Mouse (Mus musculus): Measurements from ENCODE around the gene Cdkn1a. TPM values are rescaled to one million over a fixed set of nuclear protein-coding genes. Genes with fewer than 3 reads are reported as not detected.
"Not testable (repeated sequence)": the region's sequence is repeated elsewhere in the genome, so short reads cannot be mapped to it uniquely, and the experiment has no call there.

Gene Cdkn1a
- polyA plus RNA-seq (2014; fragmentation: Nextera tagmentation; extraction: Ambion mirVana), result 79.5 and 97.7 TPM in 2 replicates

DNA sequence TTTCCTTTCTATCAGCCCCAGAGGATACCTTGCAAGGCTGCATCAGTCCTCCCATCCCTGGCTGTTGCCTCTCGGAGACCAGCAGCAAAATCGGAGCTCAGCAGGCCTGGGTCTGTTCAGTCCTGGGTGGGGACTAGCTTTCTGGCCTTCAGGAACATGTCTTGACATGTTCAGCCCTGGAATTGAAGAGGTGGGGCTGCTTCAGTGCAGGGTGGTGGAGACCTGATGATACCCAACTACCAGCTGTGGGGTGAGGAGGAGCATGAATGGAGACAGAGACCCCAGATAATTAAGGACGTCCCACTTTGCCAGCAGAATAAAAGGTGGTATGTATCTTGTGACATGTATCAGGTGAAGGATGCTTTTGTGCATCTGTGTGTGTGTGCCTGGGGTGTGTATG, at the start of gene Cdkn1a:
Cdkn1a (plus strand) TSS at position 201 of the 400 bp plus-strand sequence.
- ATAC-seq (ENCODE audit: low FRiP score), result no peak
- H3K4me1 ChIP-seq (replicated peaks; ENCODE audit: control insufficient read depth, insufficient read depth, low read length), result peaks cover 15% of the 10 kb centered on the region; the same call in 1 of the 2 replicates
- no peak within 1 kb of the TSS for H3K27ac ChIP-seq
- no peak for DNase-seq (ENCODE audit: low spot score)
- WGBS, result 83% methylated on average over 3 of the region's 3 CpGs
- peaks cover 12% of the 10 kb centered on the region for H3K27me3 ChIP-seq (ENCODE audit: control insufficient read depth, insufficient read depth, low read length)
- no peaks in the 10 kb centered on the region for H3K36me3 ChIP-seq (replicated peaks; ENCODE audit: control insufficient read depth, insufficient read depth)
- H3K9me3 ChIP-seq (ENCODE audit: control insufficient read depth, low read length), result no peaks in the 10 kb centered on the region
- no peak within 1 kb of the TSS for H3K4me3 ChIP-seq (replicated peaks; ENCODE audit: low read length)
- no peak within 1 kb of the TSS for H3K9ac ChIP-seq
- H3K4me2 ChIP-seq (replicated peaks), result no peak within 1 kb of the TSS

GRCm38 (mm10) chr17:29041632-29042031, 49.1 kb upstream of the Cdkn1a start:
- not testable (repeated sequence) for H3K27ac ChIP-seq; H3K4me3 ChIP-seq (replicated peaks; ENCODE audit: low read length); H3K9me3 ChIP-seq (ENCODE audit: control insufficient read depth, low read length); H3K9ac ChIP-seq; H3K27me3 ChIP-seq (ENCODE audit: control insufficient read depth, insufficient read depth, low read length); DNase-seq (ENCODE audit: low spot score); ATAC-seq (ENCODE audit: low FRiP score); H3K4me2 ChIP-seq (replicated peaks)
- 92% methylated on average over 3 of the region's 3 CpGs for WGBS
- peaks cover 97% of the 10 kb centered on the region for H3K36me3 ChIP-seq (replicated peaks; ENCODE audit: control insufficient read depth, insufficient read depth)
- peaks cover 12% of the 10 kb centered on the region; the same call in 1 of the 2 replicates for H3K4me1 ChIP-seq (replicated peaks; ENCODE audit: control insufficient read depth, insufficient read depth, low read length)

DNA sequence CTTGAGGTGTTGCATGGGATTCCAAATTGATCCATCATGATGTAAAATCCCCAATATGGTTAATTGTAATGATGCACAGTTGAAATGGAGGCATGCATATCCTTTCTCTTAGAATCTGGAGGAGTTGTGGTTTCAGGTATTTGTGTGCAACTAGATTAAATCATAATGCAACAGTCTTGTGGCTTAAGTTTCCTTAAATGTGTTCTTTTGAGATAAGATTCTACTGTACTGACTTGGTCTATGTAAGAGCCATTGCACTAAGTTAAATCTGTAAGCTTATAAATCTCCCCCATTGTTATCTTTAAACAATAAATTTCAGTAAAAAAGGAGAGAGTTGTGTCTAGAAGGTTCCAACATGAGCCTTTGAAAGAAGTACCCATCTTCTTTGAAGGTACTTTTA, 48.2 kb upstream of the Cdkn1a start:
- Histone ChIP-seq H3K4me1 (replicated peaks; ENCODE audit: control insufficient read depth, insufficient read depth, low read length) (peaks cover 3% of the 10 kb centered on the region; the same call in 1 of the 2 replicates), H3K27me3 (ENCODE audit: control insufficient read depth, insufficient read depth, low read length) (no peaks in the 10 kb centered on the region), H3K36me3 (replicated peaks; ENCODE audit: control insufficient read depth, insufficient read depth) (peaks cover 96% of the 10 kb centered on the region), H3K27ac (no peak overlapping the region), H3K4me3 (replicated peaks; ENCODE audit: low read length) (no peak overlapping the region), H3K4me2 (replicated peaks) (no peak overlapping the region), H3K9ac (no peak overlapping the region), H3K9me3 (ENCODE audit: control insufficient read depth, low read length) (no peaks in the 10 kb centered on the region)
- DNase-seq (ENCODE audit: low spot score) (no peak), ATAC-seq (ENCODE audit: low FRiP score) (no peak)

DNA sequence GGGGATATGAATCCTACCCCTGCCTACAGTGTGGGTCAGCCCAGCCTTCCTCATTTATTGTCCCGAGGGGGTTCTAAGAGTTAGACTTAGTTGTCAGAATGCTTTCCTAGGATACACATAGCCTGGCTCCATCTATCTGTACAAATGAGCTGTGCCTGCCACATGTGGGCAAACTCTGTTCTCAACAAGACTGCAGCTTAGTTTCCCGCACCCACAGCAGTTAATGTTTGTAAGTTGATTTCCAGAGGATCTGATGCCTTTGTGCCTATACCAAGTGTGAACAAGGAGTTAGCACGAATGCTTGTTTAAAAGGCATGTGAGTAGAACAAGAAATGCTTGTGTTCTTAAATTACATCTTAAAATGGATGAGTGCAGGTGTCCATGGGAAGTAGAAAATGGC, 47.2 kb upstream of the Cdkn1a start:
- no peak overlapping the region for H3K9ac ChIP-seq
- no peaks in the 10 kb centered on the region for H3K27me3 ChIP-seq (ENCODE audit: control insufficient read depth, insufficient read depth, low read length)
- H3K4me3 ChIP-seq (replicated peaks; ENCODE audit: low read length), result no peak overlapping the region
- H3K36me3 ChIP-seq (replicated peaks; ENCODE audit: control insufficient read depth, insufficient read depth), result peaks cover 93% of the 10 kb centered on the region
- no peaks in the 10 kb centered on the region for H3K9me3 ChIP-seq (ENCODE audit: control insufficient read depth, low read length)
- no peaks in the 10 kb centered on the region for H3K4me1 ChIP-seq (replicated peaks; ENCODE audit: control insufficient read depth, insufficient read depth, low read length)
- no peak overlapping the region for H3K4me2 ChIP-seq (replicated peaks)
- ATAC-seq (ENCODE audit: low FRiP score) (no peak), DNase-seq (ENCODE audit: low spot score) (no peak)
- WGBS, result 86% methylated on average over 3 of the region's 3 CpGs
- no peak overlapping the region for H3K27ac ChIP-seq

DNA sequence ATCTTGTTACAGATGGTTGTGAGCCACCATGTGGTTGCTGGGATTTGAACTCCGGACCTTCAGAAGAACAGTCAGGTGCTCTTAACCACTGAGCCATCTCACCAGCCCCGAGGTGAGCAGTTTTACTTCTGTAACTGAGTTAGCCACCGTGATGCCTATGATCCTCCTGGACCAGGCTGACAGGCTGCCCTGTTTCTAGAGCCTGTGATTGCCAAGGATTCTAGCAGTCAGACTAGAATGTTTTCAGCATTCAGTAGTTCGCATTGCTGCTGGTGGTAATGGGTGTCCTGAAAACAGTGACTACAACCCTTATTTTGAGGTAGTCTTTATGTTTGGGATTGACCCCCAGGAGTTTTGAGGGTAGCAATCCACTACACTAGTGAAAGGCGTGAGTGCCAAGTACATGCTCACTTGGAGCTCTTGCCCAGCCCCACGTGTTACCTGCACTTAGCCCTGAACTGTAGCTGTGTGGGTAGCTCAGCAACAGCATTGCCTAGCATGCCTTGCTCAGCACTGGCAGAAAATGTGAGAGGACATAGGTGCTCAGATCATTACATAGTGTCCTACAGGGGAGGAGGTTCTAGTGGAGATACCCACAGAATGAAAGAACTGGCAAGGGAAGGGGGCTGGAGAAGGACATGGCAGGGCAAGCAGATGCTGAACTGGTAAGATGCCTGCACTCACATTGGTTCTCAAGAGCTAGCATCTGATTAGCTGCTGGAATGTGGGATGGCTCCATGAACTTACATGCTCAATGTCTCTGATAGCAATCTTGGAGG, 46.4 kb upstream of the Cdkn1a start:
- no peaks in the 10 kb centered on the region for H3K9me3 ChIP-seq (ENCODE audit: control insufficient read depth, low read length)
- ATAC-seq (ENCODE audit: low FRiP score), result no peak
- H3K27me3 ChIP-seq (ENCODE audit: control insufficient read depth, insufficient read depth, low read length), result no peaks in the 10 kb centered on the region
- WGBS, result 86% methylated on average over 6 of the region's 6 CpGs
- no peak overlapping the region for H3K4me2 ChIP-seq (replicated peaks)
- H3K27ac ChIP-seq, result no peak overlapping the region; the same call in 1 of the 2 replicates
- DNase-seq (ENCODE audit: low spot score), result no peak
- H3K4me3 ChIP-seq (replicated peaks; ENCODE audit: low read length), result no peak overlapping the region
- peaks cover 85% of the 10 kb centered on the region for H3K36me3 ChIP-seq (replicated peaks; ENCODE audit: control insufficient read depth, insufficient read depth)
- no peaks in the 10 kb centered on the region for H3K4me1 ChIP-seq (replicated peaks; ENCODE audit: control insufficient read depth, insufficient read depth, low read length)
- H3K9ac ChIP-seq, result no peak overlapping the region

- no peak overlapping the region for H3K4me2 ChIP-seq (replicated peaks)
- no peaks in the 10 kb centered on the region for H3K4me1 ChIP-seq (replicated peaks; ENCODE audit: control insufficient read depth, insufficient read depth, low read length)
- no peak overlapping the region for H3K9ac ChIP-seq
- 55% methylated on average over 1 of the region's 1 CpGs for WGBS
- H3K36me3 ChIP-seq (replicated peaks; ENCODE audit: control insufficient read depth, insufficient read depth), result peaks cover 79% of the 10 kb centered on the region
- no peaks in the 10 kb centered on the region for H3K27me3 ChIP-seq (ENCODE audit: control insufficient read depth, insufficient read depth, low read length)
- no peaks in the 10 kb centered on the region for H3K9me3 ChIP-seq (ENCODE audit: control insufficient read depth, low read length)
- ATAC-seq (ENCODE audit: low FRiP score), result no peak
- no peak overlapping the region; the same call in 1 of the 2 replicates for H3K27ac ChIP-seq
- H3K4me3 ChIP-seq (replicated peaks; ENCODE audit: low read length), result no peak overlapping the region
- DNase-seq (ENCODE audit: low spot score), result peak; percentile 64
Observed at GRCm38 (mm10) chr17:29044925-29045319, 45.9 kb upstream of the Cdkn1a start.

DNA sequence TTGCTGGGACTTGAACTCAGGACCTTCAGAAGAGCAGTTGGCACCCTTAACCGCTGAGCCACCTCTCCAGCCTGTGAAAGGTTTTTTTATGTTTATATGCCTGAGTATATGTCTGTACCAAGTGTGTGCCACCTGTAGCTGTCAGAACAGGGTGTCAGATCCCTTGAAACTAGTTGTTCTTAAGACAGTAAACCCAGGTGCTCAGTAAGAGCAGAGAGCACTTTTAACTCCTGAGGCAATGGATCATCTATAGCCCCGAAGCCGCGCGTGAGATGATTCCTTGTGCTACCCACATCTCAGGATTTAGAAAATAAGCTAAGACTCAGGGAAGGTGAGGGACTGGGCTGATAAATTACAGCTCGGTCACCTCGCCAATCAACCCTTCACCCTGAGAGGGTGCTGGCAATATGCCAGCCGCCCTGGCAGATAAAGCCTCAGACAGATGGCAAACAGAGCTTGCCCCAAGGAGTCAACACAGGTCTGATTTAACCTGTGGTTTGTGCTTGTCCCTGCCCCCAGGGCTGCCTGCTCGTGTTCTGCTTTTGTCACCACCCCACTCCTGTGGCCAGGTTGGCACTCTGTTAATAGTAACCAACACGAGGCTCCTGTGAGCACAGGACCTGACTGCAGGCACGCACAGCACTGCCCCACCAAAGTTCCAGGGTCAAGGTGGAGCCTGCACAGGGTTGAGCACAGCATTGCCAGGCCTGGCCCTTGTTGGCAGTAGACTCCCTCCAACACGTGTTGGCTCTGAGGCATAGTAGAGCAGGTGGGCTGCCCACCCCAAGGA, 44.8 kb upstream of the Cdkn1a start:
- 69% methylated on average over 12 of the region's 12 CpGs for WGBS
- no peak; the same call in 1 of the 2 replicates for ATAC-seq (ENCODE audit: low FRiP score)
- no peak overlapping the region for H3K9ac ChIP-seq
- no peak for DNase-seq (ENCODE audit: low spot score)
- 0 out of 2 replicates have a peak, but pooled peaks cover 3% of the 10 kb centered on the region for H3K4me1 ChIP-seq (replicated peaks; ENCODE audit: control insufficient read depth, insufficient read depth, low read length)
- no peaks in the 10 kb centered on the region for H3K27me3 ChIP-seq (ENCODE audit: control insufficient read depth, insufficient read depth, low read length)
- H3K36me3 ChIP-seq (replicated peaks; ENCODE audit: control insufficient read depth, insufficient read depth), result peaks cover 69% of the 10 kb centered on the region
- H3K9me3 ChIP-seq (ENCODE audit: control insufficient read depth, low read length), result no peaks in the 10 kb centered on the region
- no peak overlapping the region for H3K27ac ChIP-seq
- no peak overlapping the region for H3K4me2 ChIP-seq (replicated peaks)
- H3K4me3 ChIP-seq (replicated peaks; ENCODE audit: low read length), result no peak overlapping the region

GRCm38 (mm10) chr17:29046863-29047262, 43.9 kb upstream of the Cdkn1a start:
- Histone ChIP-seq H3K36me3 (replicated peaks; ENCODE audit: control insufficient read depth, insufficient read depth) (peaks cover 62% of the 10 kb centered on the region), H3K4me2 (replicated peaks) (no peak overlapping the region), H3K9me3 (ENCODE audit: control insufficient read depth, low read length) (no peaks in the 10 kb centered on the region), H3K27ac (no peak overlapping the region), H3K4me1 (replicated peaks; ENCODE audit: control insufficient read depth, insufficient read depth, low read length) (0 out of 2 replicates have a peak, but pooled peaks cover 3% of the 10 kb centered on the region), H3K27me3 (ENCODE audit: control insufficient read depth, insufficient read depth, low read length) (no peaks in the 10 kb centered on the region), H3K9ac (no peak overlapping the region), H3K4me3 (replicated peaks; ENCODE audit: low read length) (no peak overlapping the region)
- DNase-seq (ENCODE audit: low spot score) (no peak), ATAC-seq (ENCODE audit: low FRiP score) (no peak)
- 92% methylated on average over 3 of the region's 3 CpGs for WGBS

All from hindbrain, embryonic 14.5 days (tissue).